ENCODE assay signal across 25 mouse cellular contexts in the genomic region with DNA sequence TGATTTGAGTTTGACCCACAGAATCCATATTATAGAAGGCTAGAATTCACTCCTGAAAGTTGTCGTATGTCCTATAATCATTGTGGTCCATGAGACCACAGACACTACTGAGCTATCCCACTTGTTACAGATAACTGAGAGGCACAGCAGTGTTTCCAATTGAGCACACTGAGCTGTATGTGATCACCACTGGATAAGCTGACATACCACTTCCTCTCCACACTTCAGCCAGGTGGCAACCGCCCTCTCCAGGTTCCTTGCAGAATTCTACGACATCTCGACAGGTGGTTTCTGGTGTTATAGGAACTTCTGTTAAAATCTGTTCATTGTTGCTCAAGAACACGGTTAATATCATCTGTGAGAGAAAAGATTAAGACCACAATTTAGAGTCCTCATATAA. TPM values are rescaled to one million over a fixed set of nuclear protein-coding genes. Genes with fewer than 3 reads are reported as not detected.
DNase-seq lines count a peak whose midpoint lies in the region; ATAC-seq and TF ChIP-seq lines count a peak whose summit lies in the region.
"Had no signal": no experiment of that assay in that cellular context is flagged by ENCODE, and none has a peak within 500 bp of the region (broad histone marks: within the 10 kb centered on the region; RNA-seq: fewer than 3 reads in every experiment).

No protein-coding gene starts in this region.

- ATAC-seq in megakaryocyte, adult 5-6 weeks (ENCODE audit: poor library complexity, severe bottlenecking): peak; percentile 27; the same call in 1 of the 2 replicates
- peak; percentile 47 for ATAC-seq in megakaryocyte-erythroid progenitor cell, adult 5-6 weeks (replicated peaks; ENCODE audit: low FRiP score, low TSS enrichment, poor library complexity, severe bottlenecking)
- no peak for ATAC-seq in hindbrain, embryonic 14.5 days (ENCODE audit: low FRiP score)
- ATAC-seq: activated CD4-positive, CD25-positive, alpha-beta regulatory T cell, adult 4 months; CD4-positive, CD25-positive, alpha-beta regulatory T cell, adult 4 months; forebrain, embryonic 14.5 days; forebrain, postnatal 0 days had no signal

- H3K4me2 ChIP-seq in hindbrain, embryonic 14.5 days (replicated peaks): no peak overlapping the region
- H3K4me2 ChIP-seq: embryonic facial prominence, embryonic 12.5 days; embryonic facial prominence, embryonic 15.5 days; heart, embryonic 13.5 days; hindbrain, embryonic 15.5 days had no signal

- 15% methylated on average over 5 of the region's 5 CpGs for WGBS in thymus, adult 2 months
- 91% methylated on average over 5 of the region's 5 CpGs for WGBS in hindbrain, embryonic 14.5 days

- H3K36me3 ChIP-seq in thymus, adult 2 months (ENCODE audit: control insufficient read depth, insufficient read depth, low read length): peaks cover 13% of the 10 kb centered on the region; the same call in 1 of the 2 replicates
- H3K36me3 ChIP-seq in hindbrain, embryonic 14.5 days (replicated peaks; ENCODE audit: control insufficient read depth, insufficient read depth): peaks cover 34% of the 10 kb centered on the region
- H3K36me3 ChIP-seq: embryonic facial prominence, embryonic 12.5 days had no signal

- no peak overlapping the region for H3K27ac ChIP-seq in thymus, adult 2 months (ENCODE audit: control insufficient read depth, insufficient read depth, low read length)
- H3K27ac ChIP-seq in hindbrain, embryonic 14.5 days: no peak overlapping the region
- H3K27ac ChIP-seq: embryonic facial prominence, embryonic 12.5 days; embryonic facial prominence, embryonic 15.5 days; gastrocnemius, adult 2 months; heart, embryonic 13.5 days; hindbrain, embryonic 15.5 days had no signal

- H3K9me3 ChIP-seq in hindbrain, embryonic 14.5 days (ENCODE audit: control insufficient read depth, low read length): no peaks in the 10 kb centered on the region
- H3K9me3 ChIP-seq: embryonic facial prominence, embryonic 12.5 days; embryonic facial prominence, embryonic 15.5 days; heart, embryonic 13.5 days; hindbrain, embryonic 15.5 days had no signal

- no peaks in the 10 kb centered on the region for H3K27me3 ChIP-seq in thymus, adult 2 months (ENCODE audit: control insufficient read depth, insufficient read depth, low read length)
- H3K27me3 ChIP-seq in hindbrain, embryonic 14.5 days (ENCODE audit: control insufficient read depth, insufficient read depth, low read length): no peaks in the 10 kb centered on the region
- H3K27me3 ChIP-seq: embryonic facial prominence, embryonic 12.5 days; embryonic facial prominence, embryonic 15.5 days; heart, embryonic 13.5 days; hindbrain, embryonic 15.5 days had no signal

- peak; percentile 17 for DNase-seq in thymus, adult 2 months
- no peak for DNase-seq in thymus, postnatal 10 days (ENCODE audit: low spot score in 2 of 2)
- peak; percentile 11 to 22 for DNase-seq in thymus, postnatal 36 days
- DNase-seq in embryo, embryonic 9.5 days (ENCODE audit: extremely low spot score): no peak
- no peak for DNase-seq in hindbrain, embryonic 14.5 days (ENCODE audit: low spot score)
- no peak for DNase-seq in lung, postnatal 10 days
- DNase-seq: adrenal gland, adult 8-10 months; adrenal gland, postnatal 25 days; cerebellum, adult 18-20 months; cerebellum, adult 9-10 months; cerebellum, postnatal 14 days; forebrain, postnatal 0 days; gastrocnemius, adult 2 months; gastrocnemius, postnatal 14 days; heart, postnatal 14 days; heart, postnatal 4 days had no signal

- H3K4me1 ChIP-seq in thymus, adult 2 months (replicated peaks; ENCODE audit: control insufficient read depth, insufficient read depth, low read length): no peaks in the 10 kb centered on the region; the same call in 1 of the 2 replicates
- no peaks in the 10 kb centered on the region for H3K4me1 ChIP-seq in hindbrain, embryonic 14.5 days (replicated peaks; ENCODE audit: control insufficient read depth, insufficient read depth, low read length)
- H3K4me1 ChIP-seq: embryonic facial prominence, embryonic 12.5 days; embryonic facial prominence, embryonic 15.5 days; hindbrain, embryonic 15.5 days had no signal

- H3K4me3 ChIP-seq in thymus, adult 2 months (ENCODE audit: control insufficient read depth, insufficient read depth, low read length): no peak overlapping the region
- no peak overlapping the region for H3K4me3 ChIP-seq in hindbrain, embryonic 14.5 days (replicated peaks; ENCODE audit: low read length)
- H3K4me3 ChIP-seq: embryonic facial prominence, embryonic 12.5 days; embryonic facial prominence, embryonic 15.5 days; gastrocnemius, adult 2 months; heart, embryonic 13.5 days; hindbrain, embryonic 15.5 days had no signal

- H3K9ac ChIP-seq in hindbrain, embryonic 14.5 days: no peak overlapping the region
- H3K9ac ChIP-seq: embryonic facial prominence, embryonic 12.5 days; embryonic facial prominence, embryonic 15.5 days; forebrain, postnatal 0 days; heart, embryonic 13.5 days; hindbrain, embryonic 15.5 days had no signal

- no peak for TF ChIP-seq POLR2A in thymus, adult 2 months (IDR thresholded peaks at IDR 0.05; ENCODE audit: control insufficient read depth, extremely low read depth, insufficient read depth, low read length, poor library complexity)

- no peak for TF ChIP-seq CTCF in thymus, adult 2 months (IDR thresholded peaks at IDR 0.05; ENCODE audit: borderline replicate concordance, control insufficient read depth, extremely low read depth, insufficient read depth, low read length, poor library complexity)

RNA-seq across cellular contexts. Expression of a gene that starts 35.8 kb away (rescaled TPM):
- polyA plus RNA-seq in thymus, adult 2 months (2012; rRNA removed): 28.1 and 30.1 TPM in 2 replicates
- total RNA-seq in megakaryocyte, adult 5-6 weeks (2015): 3.8 and 6.9 TPM in 2 replicates
- total RNA-seq in megakaryocyte, adult 5-6 weeks (2017): 2.8 and 3.3 TPM in 2 replicates
- 6.7 and 8.2 TPM in 2 replicates for total RNA-seq in megakaryocyte-erythroid progenitor cell, adult 5-6 weeks (2014; fragmentation: Nextera tagmentation)
- 6.0 and 7.1 TPM in 2 replicates for total RNA-seq in megakaryocyte-erythroid progenitor cell, adult 5-6 weeks (2017)
- 38.0 and 43.3 TPM in 2 replicates for polyA plus RNA-seq in hindbrain, embryonic 14.5 days (2014; fragmentation: Nextera tagmentation; extraction: Ambion mirVana)

RNA-seq across cellular contexts. Expression of a gene that starts 58.1 kb away (rescaled TPM):
- polyA plus RNA-seq in thymus, adult 2 months (2012; rRNA removed): 36.6 and 46.4 TPM in 2 replicates
- total RNA-seq in megakaryocyte, adult 5-6 weeks (2015): 10.5 and 14.8 TPM in 2 replicates
- 7.4 and 11.0 TPM in 2 replicates for total RNA-seq in megakaryocyte, adult 5-6 weeks (2017)
- 7.3 and 20.4 TPM in 2 replicates for total RNA-seq in megakaryocyte-erythroid progenitor cell, adult 5-6 weeks (2014; fragmentation: Nextera tagmentation)
- 5.4 and 9.6 TPM in 2 replicates for total RNA-seq in megakaryocyte-erythroid progenitor cell, adult 5-6 weeks (2017)
- polyA plus RNA-seq in hindbrain, embryonic 14.5 days (2014; fragmentation: Nextera tagmentation; extraction: Ambion mirVana): 36.7 and 40.1 TPM in 2 replicates

RNA-seq across cellular contexts. Expression of a gene that starts 58.4 kb away (rescaled TPM):
- polyA plus RNA-seq in thymus, adult 2 months (2012; rRNA removed): 22.1 and 29.0 TPM in 2 replicates
- 3.7 and 4.6 TPM in 2 replicates for total RNA-seq in megakaryocyte, adult 5-6 weeks (2015)
- 3.2 and 3.3 TPM in 2 replicates for total RNA-seq in megakaryocyte, adult 5-6 weeks (2017)
- 32.1 and 34.7 TPM in 2 replicates for total RNA-seq in megakaryocyte-erythroid progenitor cell, adult 5-6 weeks (2014; fragmentation: Nextera tagmentation)
- total RNA-seq in megakaryocyte-erythroid progenitor cell, adult 5-6 weeks (2017): 6.7 and 11.2 TPM in 2 replicates
- polyA plus RNA-seq in hindbrain, embryonic 14.5 days (2014; fragmentation: Nextera tagmentation; extraction: Ambion mirVana): 2.6 and 3.1 TPM in 2 replicates

Comparison
In these comparisons a context has a peak if more than half of its experiments do, and no peak if none do; other contexts are left out.
1. DNase-seq: peak in thymus, adult 2 months (single experiment) and thymus, postnatal 36 days (2 of 2); none in thymus, postnatal 10 days (0 of 2), embryo, embryonic 9.5 days (single experiment), hindbrain, embryonic 14.5 days (single experiment) and lung, postnatal 10 days (single experiment).